Mouse (Mus musculus) lung, postnatal 0 days (tissue): Measurements from ENCODE around the gene Dgkz.

Source experiments
- CTCF ChIP-seq: IDR thresholded peaks from 2 replicates; pipeline ENCODE4 v1.5.1; 2016; ENCODE audit warnings: antibody characterized with exemption, mild to moderate bottlenecking
- EP300 ChIP-seq: IDR thresholded peaks from 2 replicates; pipeline ENCODE4 v1.6.1; 2016; ENCODE audit warnings: antibody characterized with exemption, mild to moderate bottlenecking, control low read depth

DNA sequence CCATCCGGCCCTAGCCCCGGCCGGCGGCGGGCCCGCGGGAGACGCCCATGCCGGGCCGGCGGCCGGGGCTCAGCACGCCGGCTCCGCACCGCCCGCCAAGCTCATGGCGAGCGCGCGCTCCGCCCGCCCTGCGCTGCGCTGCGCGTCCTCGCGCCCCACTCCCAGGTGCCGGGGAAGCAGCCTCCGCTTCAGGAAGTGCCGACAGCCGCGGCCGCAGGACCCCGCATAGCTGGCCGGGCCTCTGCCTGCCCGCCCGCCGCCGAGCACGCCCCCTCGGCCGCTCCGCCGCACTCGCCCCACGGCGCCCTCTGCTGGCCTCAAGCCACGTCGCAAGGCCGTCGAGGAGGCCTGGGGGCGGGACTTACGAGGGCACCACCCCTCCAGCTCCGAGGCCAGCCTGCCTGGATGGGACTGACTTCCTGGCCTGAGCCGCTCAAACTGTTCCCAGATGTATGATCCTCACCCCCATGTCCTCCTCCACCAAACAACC lies 12.2 kb downstream of the Dgkz start:
- no peak for TF ChIP-seq EP300
- TF ChIP-seq CTCF: peak; percentile 88
